Comparison of ENCODE assay signal across 10 mouse cellular contexts in the genomic region with DNA sequence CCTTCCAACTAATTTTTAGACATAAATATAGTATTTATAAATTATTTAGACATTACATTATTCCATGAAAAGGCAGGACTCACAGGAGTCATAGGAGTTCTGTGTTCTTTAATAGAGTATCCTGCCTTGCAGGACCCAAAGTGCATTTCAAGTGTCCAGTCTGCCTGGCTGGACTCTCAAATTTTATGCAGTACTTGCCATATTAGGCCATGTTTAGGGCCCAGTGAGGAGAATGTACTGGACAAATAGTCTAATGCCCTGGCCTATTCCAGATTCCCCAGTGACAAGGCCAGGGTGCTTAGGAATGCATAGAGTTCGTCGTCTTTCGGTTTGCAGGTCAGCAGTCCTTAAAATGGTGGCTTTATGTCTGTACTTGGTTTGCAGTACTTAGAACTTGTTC. TPM values are rescaled to one million over a fixed set of nuclear protein-coding genes. Genes with fewer than 3 reads are reported as not detected.
DNase-seq lines count a peak whose midpoint lies in the region; ATAC-seq and TF ChIP-seq lines count a peak whose summit lies in the region.
"Had no signal": no experiment of that assay in that cellular context is flagged by ENCODE, and none has a peak within 500 bp of the region (broad histone marks: within the 10 kb centered on the region; RNA-seq: fewer than 3 reads in every experiment).

No protein-coding gene starts in this region.

- intact Hi-C loops in heart, postnatal 25 days (cut with DNase I): no loop called here

- DNase-seq in heart, postnatal 25 days (ENCODE audit: low spot score): no peak
- DNase-seq in kidney, postnatal 10 days: peak; percentile 5
- no peak for DNase-seq in kidney, postnatal 25 days
- peak; percentile 12 for DNase-seq in Muller cell, postnatal 12 days (ENCODE audit: inconsistent ontology term)
- no peak for DNase-seq in hindbrain, postnatal 0 days (ENCODE audit: low spot score)
- no peak for DNase-seq in right cerebral cortex, postnatal 36 days (ENCODE audit: low spot score in 2 of 2)
- DNase-seq: thymus, postnatal 4 days had no signal

- TF ChIP-seq CTCF in hindbrain, postnatal 0 days (IDR thresholded peaks at IDR 0.05; ENCODE audit: low read depth): no peak

- H3K36me3 ChIP-seq in heart, embryonic 13.5 days: peaks cover 14% of the 10 kb centered on the region
- H3K36me3 ChIP-seq in hindbrain, postnatal 0 days (ENCODE audit: insufficient read depth, low read length): no peaks in the 10 kb centered on the region

- H3K4me2 ChIP-seq in heart, embryonic 13.5 days: peak overlapping the region; percentile 76
- H3K4me2 ChIP-seq in hindbrain, postnatal 0 days (ENCODE audit: low read depth, low read length): peak overlapping the region; percentile 63; the same call in 1 of the 2 replicates

- no peak for ATAC-seq in heart, embryonic 13.5 days (ENCODE audit: extremely low read depth, insufficient number of reproducible peaks, low FRiP score, low TSS enrichment)
- ATAC-seq in hindbrain, postnatal 0 days: no peak
- no peak for ATAC-seq in CD4-positive, CD25-positive, alpha-beta regulatory T cell, adult 4 months
- ATAC-seq: forebrain, embryonic 14.5 days had no signal

- no peaks in the 10 kb centered on the region for H3K9me3 ChIP-seq in heart, embryonic 13.5 days
- H3K9me3 ChIP-seq in hindbrain, postnatal 0 days (ENCODE audit: low read length): no peaks in the 10 kb centered on the region

- H3K9ac ChIP-seq in heart, embryonic 13.5 days: no peak overlapping the region
- H3K9ac ChIP-seq in hindbrain, postnatal 0 days (replicated peaks; ENCODE audit: low read length): no peak overlapping the region

- H3K27ac ChIP-seq in heart, embryonic 13.5 days (replicated peaks): peak overlapping the region; percentile 79; the same call in 1 of the 2 replicates
- no peak overlapping the region for H3K27ac ChIP-seq in hindbrain, postnatal 0 days

- 98% methylated on average over 3 of the region's 3 CpGs for WGBS in heart, embryonic 13.5 days
- WGBS in hindbrain, postnatal 0 days: 88% methylated on average over 3 of the region's 3 CpGs

- no peak overlapping the region for H3K4me3 ChIP-seq in heart, embryonic 13.5 days
- no peak overlapping the region for H3K4me3 ChIP-seq in hindbrain, postnatal 0 days (ENCODE audit: low read length)

- no peaks in the 10 kb centered on the region for H3K27me3 ChIP-seq in heart, embryonic 13.5 days (replicated peaks)
- no peaks in the 10 kb centered on the region for H3K27me3 ChIP-seq in hindbrain, postnatal 0 days (ENCODE audit: insufficient read depth, low read length)

- H3K4me1 ChIP-seq in heart, embryonic 13.5 days: peaks cover 32% of the 10 kb centered on the region
- H3K4me1 ChIP-seq in hindbrain, postnatal 0 days (ENCODE audit: insufficient read depth, low read length): 0 out of 2 replicates have a peak, but pooled peaks cover 5% of the 10 kb centered on the region

RNA-seq across cellular contexts. Expression of a gene that starts 8.9 kb away (rescaled TPM):
- polyA plus RNA-seq in heart, embryonic 13.5 days (2015; fragmentation: Nextera tagmentation; extraction: Ambion mirVana): 20.0 and 20.5 TPM in 2 replicates
- total RNA-seq in heart, postnatal 25 days (2021): 10 to 100 TPM; 30.9 to 33.2 TPM
- total RNA-seq in hindbrain, postnatal 0 days (2014; rRNA removed): 6.2 and 12.5 TPM in 2 replicates
- 6.7 and 7.0 TPM in 2 replicates for polyA plus RNA-seq in hindbrain, postnatal 0 days (2015; fragmentation: Nextera tagmentation; extraction: Ambion mirVana)
- polyA plus RNA-seq in CD4-positive, CD25-positive, alpha-beta regulatory T cell, adult 4 months (2017; shearing (Covaris generic)): 1 to 10 TPM; 4.3 to 4.9 TPM

Comparison
In these comparisons a context has a peak if more than half of its experiments do, and no peak if none do; other contexts are left out.
1. DNase-seq: peak in kidney, postnatal 10 days (single experiment) and Muller cell, postnatal 12 days (single experiment); none in heart, postnatal 25 days (single experiment), kidney, postnatal 25 days (0 of 2), hindbrain, postnatal 0 days (single experiment) and right cerebral cortex, postnatal 36 days (0 of 2).